Mouse (Mus musculus) forebrain, embryonic 10.5 days (tissue): ENCODE data around the gene Comp. TPM values are rescaled to one million over a fixed set of nuclear protein-coding genes. Genes with fewer than 3 reads are reported as not detected.

ENCODE experiments used
- DNase-seq: peaks from one replicate; pipeline ENCODE4 v3.0.0-alpha.2; 2017; ENCODE audit warnings: low spot score; ENCODE audit errors: extremely low spot score
- H3K27ac ChIP-seq: fragments of 300-500 bp; sonication (generic); 2 replicates; pipeline ENCODE4 v1.5.1; 2016; ENCODE audit warnings: mild to moderate bottlenecking
- H3K27me3 ChIP-seq: fragments of 300-500 bp; sonication (generic); 2 replicates; pipeline ENCODE4 v1.6.1; 2016; ENCODE audit warnings: mild to moderate bottlenecking; ENCODE audit not compliant: poor library complexity, severe bottlenecking
- H3K36me3 ChIP-seq: fragments of 300-500 bp; sonication (generic); replicated peaks from 2 replicates; pipeline ENCODE4 v1.6.1; 2016; ENCODE audit warnings: mild to moderate bottlenecking, moderate library complexity
- H3K4me1 ChIP-seq: fragments of 300-500 bp; sonication (generic); 2 replicates; pipeline ENCODE4 v1.6.1; 2016
- H3K4me3 ChIP-seq: fragments of 300-500 bp; sonication (generic); 2 replicates; pipeline ENCODE4 v1.5.1; 2016; ENCODE audit warnings: mild to moderate bottlenecking, moderate library complexity
- H3K9me3 ChIP-seq: fragments of 300-500 bp; sonication (generic); 2 replicates; pipeline ENCODE4 v1.6.1; 2016; ENCODE audit warnings: mild to moderate bottlenecking, moderate library complexity
- whole genome bisulfite sequencing: fragments of 180-500 bp; shearing (Covaris S2); methylation state at CpG from one replicate; pipeline ENCODE4 v1.1.7; 2016; 5-methylcytosine and 5-hydroxymethylcytosine counted together
- polyA plus RNA-seq: library from polyadenylated mRNA; unstranded; fragments of >200 nt; fragmentation: Nextera tagmentation; extraction: Ambion mirVana; gene quantifications from 2 replicates; pipeline ENCODE4 v1.2.1, GENCODE M21; 2016

Gene Comp
- polyA plus RNA-seq, 1 experiment from 2014 or later, result 0.19 TPM

DNA sequence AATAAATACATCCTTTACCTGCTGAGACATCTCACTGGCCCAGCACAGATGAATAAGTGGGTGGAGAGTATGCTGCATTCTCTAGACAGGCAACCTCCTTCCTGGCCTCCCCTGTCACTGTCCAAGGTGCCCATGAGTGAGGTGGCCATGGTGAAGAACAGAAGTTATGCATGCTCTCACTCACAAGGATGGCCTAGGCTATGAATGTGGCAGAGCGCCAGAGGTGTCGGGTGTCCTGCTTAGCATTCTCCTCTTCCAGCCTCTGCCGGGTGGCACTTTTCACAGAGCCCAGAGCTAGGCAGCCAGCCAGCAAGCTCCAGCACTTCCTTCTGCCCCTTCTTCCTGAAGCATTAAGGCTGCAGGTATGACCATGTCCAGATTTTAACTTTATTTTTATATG is 13.9 kb upstream of the Comp start:
- DNase-seq, result no peak
- H3K4me1 ChIP-seq, result peaks cover 8% of the 10 kb centered on the region
- peaks cover 16% of the 10 kb centered on the region for H3K27me3 ChIP-seq
- 63% methylated on average over 3 of the region's 3 CpGs for WGBS
- H3K4me3 ChIP-seq, result no peak overlapping the region
- no peaks in the 10 kb centered on the region for H3K36me3 ChIP-seq
- H3K27ac ChIP-seq, result no peak overlapping the region
- H3K9me3 ChIP-seq, result no peaks in the 10 kb centered on the region

DNA sequence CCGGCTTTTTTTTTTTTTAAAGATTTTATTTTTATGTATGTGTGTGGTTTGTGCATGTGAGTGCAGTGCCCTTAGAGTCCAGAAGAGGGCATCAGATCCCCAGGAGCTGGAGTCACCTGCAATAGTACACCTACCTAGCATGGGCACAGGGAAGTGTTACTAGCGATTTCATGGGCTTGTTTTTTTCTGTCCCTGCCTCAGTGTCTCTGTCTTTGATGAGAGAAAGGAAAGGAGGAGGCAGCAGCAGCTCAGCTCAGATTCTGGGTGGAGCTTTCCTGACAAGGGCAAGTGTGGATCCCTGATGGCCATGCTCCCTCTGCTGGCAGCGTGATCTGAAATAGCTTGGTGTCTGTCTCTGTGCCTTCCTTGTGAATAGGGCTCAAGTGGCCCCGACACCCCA is 12.6 kb upstream of the Comp start:
- Histone ChIP-seq H3K27ac (no peak overlapping the region), H3K27me3 (peaks cover 16% of the 10 kb centered on the region), H3K4me3 (no peak overlapping the region), H3K4me1 (peaks cover 8% of the 10 kb centered on the region), H3K9me3 (no peaks in the 10 kb centered on the region), H3K36me3 (no peaks in the 10 kb centered on the region)
- 53% methylated on average over 4 of the region's 4 CpGs for WGBS
- DNase-seq, result no peak

DNA sequence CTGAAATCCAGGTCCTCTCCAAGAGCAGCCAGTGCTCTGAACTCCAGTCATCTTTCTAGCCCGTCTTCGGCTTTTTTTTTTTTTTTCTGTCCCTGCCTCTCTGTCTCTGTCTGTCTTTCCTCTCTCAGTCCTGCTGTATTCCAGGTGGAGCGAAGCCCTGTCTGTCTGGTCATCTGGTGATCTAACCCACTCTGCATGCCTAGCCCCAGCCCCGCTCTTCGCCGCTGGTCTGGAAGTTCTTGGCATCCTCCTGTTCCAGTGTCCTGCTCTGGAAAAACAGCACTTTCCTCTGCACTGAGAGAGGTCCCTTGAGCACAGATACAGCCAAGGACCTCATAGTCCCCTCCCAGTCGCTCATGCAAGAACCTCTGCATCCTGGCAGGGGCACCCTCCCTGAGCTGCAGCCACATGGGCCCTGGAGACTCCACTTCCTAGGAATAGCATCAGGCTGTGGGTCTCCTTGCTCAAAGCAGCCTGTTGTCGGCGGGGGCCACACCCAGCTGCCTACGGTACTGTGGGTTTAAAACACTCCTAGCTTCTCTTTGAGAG is 11.8 kb upstream of the Comp start:
- DNase-seq, result no peak
- WGBS, result 82% methylated on average over 10 of the region's 10 CpGs
- peaks cover 20% of the 10 kb centered on the region for H3K27me3 ChIP-seq
- no peak overlapping the region for H3K4me3 ChIP-seq
- no peak overlapping the region for H3K27ac ChIP-seq
- H3K4me1 ChIP-seq, result peaks cover 10% of the 10 kb centered on the region
- no peaks in the 10 kb centered on the region for H3K9me3 ChIP-seq
- H3K36me3 ChIP-seq, result no peaks in the 10 kb centered on the region

DNA sequence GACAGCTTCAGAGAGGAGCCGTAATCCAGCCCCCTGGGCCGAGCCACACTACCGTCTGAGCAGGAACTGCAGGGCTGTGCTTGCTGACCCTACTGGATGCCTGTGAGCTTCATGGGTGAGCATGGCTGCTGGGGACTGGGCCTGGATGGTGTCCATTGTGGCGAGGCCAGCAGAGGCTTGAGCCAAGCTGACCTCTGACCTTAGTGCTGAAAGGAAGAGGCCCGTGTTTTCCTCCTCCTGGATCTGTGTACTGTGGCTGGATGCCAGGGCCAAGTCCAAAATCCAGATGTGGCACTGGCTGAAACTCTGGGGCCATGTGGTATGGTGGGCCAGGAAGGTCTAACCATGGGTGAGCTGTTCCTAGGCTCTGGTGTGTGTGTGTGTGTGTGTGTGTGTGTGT is 9.3 kb upstream of the Comp start:
- WGBS, result 34% methylated on average over 5 of the region's 5 CpGs
- Histone ChIP-seq H3K27me3 (peaks cover 28% of the 10 kb centered on the region), H3K4me3 (no peak overlapping the region), H3K9me3 (no peaks in the 10 kb centered on the region), H3K27ac (no peak overlapping the region), H3K4me1 (peaks cover 11% of the 10 kb centered on the region), H3K36me3 (no peaks in the 10 kb centered on the region)
- no peak for DNase-seq

DNA sequence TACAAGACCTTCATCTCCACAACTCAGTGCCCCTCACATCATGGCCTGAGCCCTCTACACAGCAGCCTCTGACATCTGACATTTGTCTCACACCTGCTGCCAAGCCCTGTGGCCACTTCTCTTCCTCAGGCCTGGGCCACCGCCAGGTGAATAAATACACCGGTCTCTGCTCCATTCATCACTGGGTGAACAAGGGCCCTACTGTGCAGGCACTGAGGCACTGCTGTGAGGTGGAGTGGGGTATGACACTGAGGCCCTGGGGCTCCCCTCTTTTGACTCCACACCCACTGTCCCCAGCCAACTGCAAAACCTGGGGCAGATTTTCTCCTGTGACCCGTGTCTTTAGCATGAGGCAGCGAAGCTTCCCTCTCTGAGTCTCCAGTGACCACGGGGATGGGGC is 6.8 kb upstream of the Comp start:
- H3K27me3 ChIP-seq, result peaks cover 49% of the 10 kb centered on the region
- WGBS, result 72% methylated on average over 5 of the region's 5 CpGs
- no peaks in the 10 kb centered on the region for H3K9me3 ChIP-seq
- H3K4me3 ChIP-seq, result no peak overlapping the region
- H3K27ac ChIP-seq, result no peak overlapping the region
- no peak for DNase-seq
- H3K4me1 ChIP-seq, result peaks cover 11% of the 10 kb centered on the region
- H3K36me3 ChIP-seq, result no peaks in the 10 kb centered on the region

DNA sequence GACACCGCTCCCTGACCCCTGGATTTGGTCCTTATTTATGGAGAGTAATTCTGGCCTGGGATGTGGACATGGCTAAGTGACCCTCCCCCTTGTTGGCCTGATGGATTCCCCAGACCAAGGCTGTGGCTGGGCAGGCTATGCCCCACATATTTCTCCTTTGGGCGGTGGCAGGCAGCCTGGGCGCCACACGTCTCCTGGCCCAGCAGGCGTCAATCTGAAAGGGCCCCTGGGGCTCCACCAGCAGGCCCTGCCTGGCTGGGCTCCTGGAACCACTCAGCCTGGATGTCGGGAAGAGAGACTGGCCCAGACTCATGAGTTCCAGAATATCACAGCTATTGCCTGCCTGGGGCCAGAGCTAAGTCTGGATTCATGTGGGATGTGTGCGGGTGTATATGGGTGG is 2.9 kb upstream of the Comp start:
- Histone ChIP-seq H3K36me3 (no peaks in the 10 kb centered on the region), H3K27ac (no peak overlapping the region), H3K27me3 (peaks cover 76% of the 10 kb centered on the region), H3K9me3 (no peaks in the 10 kb centered on the region), H3K4me1 (peaks cover 27% of the 10 kb centered on the region), H3K4me3 (no peak overlapping the region)
- no peak for DNase-seq
- WGBS, result 80% methylated on average over 7 of the region's 7 CpGs

DNA sequence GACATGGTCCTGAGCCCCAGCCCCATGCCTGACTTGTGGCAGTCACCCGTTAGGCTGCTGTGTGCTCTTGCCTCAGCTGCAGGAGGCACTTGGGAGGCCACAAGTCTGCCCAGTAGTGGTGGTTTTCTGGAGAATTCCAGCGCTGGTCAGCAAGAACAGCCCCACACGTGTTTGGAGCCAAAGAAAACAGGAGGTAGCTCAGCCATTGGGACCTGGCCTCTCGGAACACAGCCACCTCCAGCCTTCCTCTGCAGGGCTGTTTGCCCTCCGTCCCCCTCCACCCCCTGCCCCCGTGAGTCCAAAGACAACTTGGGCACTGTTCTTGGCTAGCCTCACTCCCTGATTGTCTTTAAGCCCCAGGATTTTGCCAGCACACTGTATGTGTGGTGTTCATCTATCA is 1.4 kb upstream of the Comp start:
- WGBS, result 39% methylated on average over 6 of the region's 6 CpGs
- no peak overlapping the region for H3K27ac ChIP-seq
- H3K4me1 ChIP-seq, result peaks cover 36% of the 10 kb centered on the region
- peaks cover 83% of the 10 kb centered on the region for H3K27me3 ChIP-seq
- no peak for DNase-seq
- H3K9me3 ChIP-seq, result no peaks in the 10 kb centered on the region
- H3K36me3 ChIP-seq, result no peaks in the 10 kb centered on the region
- no peak overlapping the region for H3K4me3 ChIP-seq

DNA sequence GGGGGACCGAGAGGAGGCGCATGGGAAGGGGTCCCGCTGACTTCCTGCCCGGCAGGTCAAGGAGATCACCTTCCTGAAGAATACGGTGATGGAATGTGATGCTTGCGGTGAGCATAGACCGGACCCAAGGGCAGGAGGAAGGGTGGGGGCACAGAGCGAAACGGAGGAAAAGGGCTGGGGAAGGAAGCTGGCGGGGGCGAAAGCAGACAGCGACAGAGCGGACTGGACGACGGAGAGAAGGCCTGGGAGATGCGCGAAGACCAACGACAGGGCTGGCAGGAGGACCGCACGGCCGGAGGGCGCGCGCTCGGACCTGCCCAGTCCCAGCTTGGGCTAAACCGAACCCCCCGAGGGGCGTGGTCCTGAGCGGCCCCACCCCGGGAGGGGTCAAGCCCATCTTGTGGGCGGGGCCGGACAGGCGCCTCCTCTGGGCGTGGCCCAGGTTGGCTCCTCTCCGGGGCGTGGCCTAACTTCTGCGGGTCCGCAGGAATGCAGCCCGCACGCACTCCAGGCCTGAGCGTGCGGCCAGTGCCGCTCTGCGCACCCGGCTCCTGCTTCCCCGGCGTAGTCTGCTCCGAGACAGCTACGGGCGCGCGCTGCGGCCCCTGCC is 1.1 kb downstream of the Comp start:
- no peak overlapping the region for H3K27ac ChIP-seq
- under 1% methylated on average over 53 of the region's 53 CpGs for WGBS

DNA sequence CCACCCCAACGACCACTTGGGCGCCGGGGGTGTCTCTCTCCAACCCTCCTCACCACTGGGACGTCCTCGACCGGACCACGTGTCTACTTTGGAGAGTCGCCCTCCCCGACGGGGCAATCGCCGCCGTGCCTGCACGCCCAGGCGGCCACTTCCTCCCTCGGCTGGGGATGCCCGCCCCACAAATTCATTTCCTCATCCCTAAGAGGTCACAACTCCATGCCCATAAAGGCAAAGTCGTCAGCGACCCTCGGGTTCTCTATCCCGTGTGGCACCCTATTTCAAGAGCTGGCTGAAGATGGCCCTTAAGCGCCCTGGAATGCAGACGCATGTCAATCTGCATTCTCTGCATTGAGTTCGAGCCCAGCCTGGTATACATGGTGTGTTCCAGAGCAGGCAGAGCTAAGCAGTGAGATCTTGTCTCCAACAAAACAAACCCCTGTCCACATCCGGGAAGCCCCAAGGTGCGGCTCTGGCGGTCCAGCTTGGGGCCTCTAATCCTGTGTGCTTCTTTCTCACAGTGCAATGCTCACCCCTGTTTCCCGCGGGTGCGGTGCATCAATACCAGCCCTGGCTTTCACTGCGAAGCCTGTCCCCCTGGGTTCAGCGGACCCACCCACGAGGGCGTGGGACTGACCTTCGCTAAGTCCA is 2.0 kb downstream of the Comp start:
- 7% methylated on average over 35 of the region's 35 CpGs for WGBS
- DNase-seq, result no peak
- Histone ChIP-seq H3K27ac (no peak overlapping the region), H3K4me3 (peak overlapping the region; percentile 51), H3K9me3 (no peaks in the 10 kb centered on the region), H3K36me3 (no peaks in the 10 kb centered on the region), H3K27me3 (peaks cover 100% of the 10 kb centered on the region), H3K4me1 (peaks cover 36% of the 10 kb centered on the region)

More for the DNA sequence above, 1.1 kb downstream of the Comp start:
- no peaks in the 10 kb centered on the region for H3K36me3 ChIP-seq
- H3K9me3 ChIP-seq, result no peaks in the 10 kb centered on the region
- peaks cover 36% of the 10 kb centered on the region for H3K4me1 ChIP-seq
- H3K4me3 ChIP-seq, result peak overlapping the region; percentile 51
- DNase-seq, result peak; percentile 63
- peaks cover 97% of the 10 kb centered on the region for H3K27me3 ChIP-seq

DNA sequence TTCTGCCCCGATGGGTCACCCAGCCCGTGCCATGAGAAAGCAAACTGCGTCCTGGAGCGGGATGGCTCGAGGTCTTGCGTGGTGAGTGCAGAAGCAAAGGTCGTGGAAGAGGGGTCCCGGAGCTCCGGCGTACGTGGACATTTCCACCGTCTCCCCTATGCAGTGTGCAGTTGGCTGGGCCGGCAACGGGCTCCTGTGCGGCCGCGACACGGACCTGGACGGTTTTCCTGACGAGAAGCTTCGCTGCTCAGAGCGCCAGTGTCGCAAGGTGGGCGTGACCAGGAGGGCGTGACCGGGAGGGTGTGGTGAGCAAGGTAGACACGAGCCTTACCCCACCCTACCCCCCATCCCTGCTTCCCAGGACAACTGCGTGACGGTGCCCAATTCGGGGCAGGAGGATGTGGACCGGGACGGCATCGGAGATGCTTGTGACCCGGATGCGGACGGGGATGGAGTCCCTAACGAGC is 3.0 kb downstream of the Comp start:
- DNase-seq, result no peak
- Histone ChIP-seq H3K27ac (no peak overlapping the region), H3K36me3 (no peaks in the 10 kb centered on the region), H3K27me3 (peaks cover 95% of the 10 kb centered on the region), H3K4me3 (peak overlapping the region; percentile 18), H3K4me1 (peaks cover 36% of the 10 kb centered on the region), H3K9me3 (no peaks in the 10 kb centered on the region)
- 7% methylated on average over 37 of the region's 37 CpGs for WGBS

DNA sequence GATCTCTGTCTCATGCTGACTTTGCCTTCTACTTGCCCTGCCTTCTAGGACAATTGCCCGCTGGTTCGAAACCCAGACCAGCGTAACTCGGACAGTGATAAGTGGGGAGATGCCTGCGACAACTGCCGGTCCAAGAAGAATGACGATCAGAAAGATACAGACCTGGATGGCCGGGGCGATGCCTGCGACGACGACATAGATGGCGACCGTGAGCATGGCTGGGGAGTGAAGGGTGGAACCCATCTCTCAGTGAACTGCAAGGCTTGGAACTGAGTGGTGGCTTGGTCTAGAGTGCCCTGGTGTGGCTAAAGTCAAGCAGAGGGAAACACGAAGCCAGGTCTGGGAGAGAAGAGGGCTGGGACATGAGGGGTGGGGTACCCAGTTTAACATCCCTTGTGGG is 3.7 kb downstream of the Comp start:
- H3K9me3 ChIP-seq, result no peaks in the 10 kb centered on the region
- peaks cover 36% of the 10 kb centered on the region for H3K4me1 ChIP-seq
- H3K36me3 ChIP-seq, result no peaks in the 10 kb centered on the region
- no peak overlapping the region for H3K27ac ChIP-seq
- WGBS, result 11% methylated on average over 15 of the region's 15 CpGs
- no peak overlapping the region; the same call in 1 of the 2 replicates for H3K4me3 ChIP-seq
- peaks cover 95% of the 10 kb centered on the region for H3K27me3 ChIP-seq
- no peak for DNase-seq

DNA sequence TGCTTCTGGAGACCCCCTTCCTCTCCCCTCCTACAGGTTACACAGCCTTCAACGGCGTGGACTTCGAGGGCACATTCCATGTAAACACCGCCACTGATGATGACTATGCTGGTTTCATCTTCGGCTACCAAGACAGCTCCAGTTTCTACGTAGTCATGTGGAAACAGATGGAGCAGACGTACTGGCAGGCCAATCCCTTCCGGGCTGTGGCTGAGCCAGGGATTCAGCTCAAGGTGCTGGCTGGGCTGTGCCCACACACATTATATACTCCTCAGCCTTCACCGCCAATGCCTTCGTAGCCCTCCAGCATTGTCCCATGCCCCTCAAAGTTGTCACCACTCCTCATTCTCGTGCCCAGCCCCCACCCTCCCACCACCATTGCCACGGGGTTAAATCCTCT is 6.7 kb downstream of the Comp start:
- H3K27ac ChIP-seq, result no peak overlapping the region
- peaks cover 4% of the 10 kb centered on the region for H3K36me3 ChIP-seq
- H3K27me3 ChIP-seq, result peaks cover 76% of the 10 kb centered on the region
- WGBS, result 86% methylated on average over 12 of the region's 12 CpGs
- DNase-seq, result no peak
- H3K4me1 ChIP-seq, result peaks cover 16% of the 10 kb centered on the region
- no peaks in the 10 kb centered on the region for H3K9me3 ChIP-seq
- no peak overlapping the region for H3K4me3 ChIP-seq

DNA sequence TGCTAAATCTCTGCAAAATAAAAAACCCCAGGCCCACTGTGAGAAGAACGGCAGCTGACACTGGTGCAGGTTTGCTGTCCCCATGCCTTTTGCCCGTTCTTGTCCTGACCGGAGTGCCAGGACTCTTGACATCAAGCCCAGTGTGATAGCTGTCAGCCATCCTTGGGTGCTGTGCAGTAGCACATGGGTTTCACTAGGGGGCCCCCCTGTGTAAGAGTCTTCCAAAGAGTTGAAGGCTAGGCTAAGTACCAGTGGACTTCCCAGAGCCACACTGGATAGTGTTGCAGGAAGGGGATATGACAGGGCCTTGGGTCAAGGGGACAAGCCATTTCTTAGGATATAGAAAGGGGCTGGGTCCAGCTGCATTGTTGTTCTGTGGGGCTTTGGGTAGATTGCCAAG is 9.9 kb downstream of the Comp start:
- WGBS, result 71% methylated on average over 3 of the region's 3 CpGs
- DNase-seq, result peak; percentile 45
- no peak overlapping the region for H3K27ac ChIP-seq
- peaks cover 8% of the 10 kb centered on the region; the same call in 1 of the 2 replicates for H3K4me1 ChIP-seq
- H3K9me3 ChIP-seq, result no peaks in the 10 kb centered on the region
- H3K4me3 ChIP-seq, result no peak overlapping the region
- H3K27me3 ChIP-seq, result peaks cover 43% of the 10 kb centered on the region
- peaks cover 35% of the 10 kb centered on the region for H3K36me3 ChIP-seq
